Mouse (Mus musculus): ENCODE data around the gene Hmx2. TPM values are rescaled to one million over a fixed set of nuclear protein-coding genes. Genes with fewer than 3 reads are reported as not detected.
A peak's percentile ranks its signal among the peaks of the same experiment; 100 is the strongest.

Gene Hmx2
- total RNA-seq (2021), result not detected
- long read RNA-seq, experiment 1, result 0 reads
- long read RNA-seq, experiment 2, result 0 reads

GRCm38 (mm10) chr7:131548473-131548872, at the start of gene Hmx2:
Gene Hmx2 (plus strand): TSS chr7:131548773.
- no peak for TF ChIP-seq CTCF (conservative IDR thresholded peaks at IDR 0.05)
- no peak within 1 kb of the TSS for H3K27ac ChIP-seq
- DNase-seq (ENCODE audit: low spot score in 2 of 2), result no peak
- H3K4me3 ChIP-seq, result no peak within 1 kb of the TSS

- Histone ChIP-seq H3K4me3 (no peak overlapping the region), H3K27ac (no peak overlapping the region)
- TF ChIP-seq CTCF (conservative IDR thresholded peaks at IDR 0.05), result no peak
- DNase-seq (ENCODE audit: low spot score in 2 of 2), result no peak
Measured at GRCm38 (mm10) chr7:131503739-131504138, 44.8 kb upstream of the Hmx2 start.

DNA sequence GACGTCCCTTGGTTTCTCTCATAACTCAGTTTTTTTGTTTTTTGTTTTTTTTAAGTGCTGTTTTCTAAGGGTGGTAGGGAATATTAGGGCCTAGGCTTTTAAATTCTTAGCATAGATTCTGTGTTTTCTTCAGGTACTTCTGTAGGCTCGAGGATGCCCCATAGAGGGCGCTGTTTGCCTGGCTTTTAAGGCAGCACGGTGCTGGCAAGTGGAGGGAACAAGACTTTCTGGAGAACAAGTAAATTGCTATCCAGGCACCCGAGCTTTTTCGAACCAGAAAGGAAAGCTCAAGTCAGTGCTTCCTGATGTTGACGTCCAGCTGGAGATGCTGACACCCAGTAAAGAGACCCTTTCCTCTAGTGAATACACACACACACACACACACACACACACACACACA, 8.6 kb upstream of the Hmx2 start:
- DNase-seq (ENCODE audit: low spot score in 2 of 2), result peak; percentile 65 to 81
- H3K27ac ChIP-seq, result no peak overlapping the region
- TF ChIP-seq CTCF (conservative IDR thresholded peaks at IDR 0.05), result peak; percentile 89
- no peak overlapping the region for H3K4me3 ChIP-seq

GRCm38 (mm10) chr7:131541184-131542114, 7.1 kb upstream of the Hmx2 start:
- no peak for DNase-seq (ENCODE audit: low spot score in 2 of 2)
- no peak overlapping the region for H3K4me3 ChIP-seq
- no peak for TF ChIP-seq CTCF (conservative IDR thresholded peaks at IDR 0.05)
- no peak overlapping the region for H3K27ac ChIP-seq

DNA sequence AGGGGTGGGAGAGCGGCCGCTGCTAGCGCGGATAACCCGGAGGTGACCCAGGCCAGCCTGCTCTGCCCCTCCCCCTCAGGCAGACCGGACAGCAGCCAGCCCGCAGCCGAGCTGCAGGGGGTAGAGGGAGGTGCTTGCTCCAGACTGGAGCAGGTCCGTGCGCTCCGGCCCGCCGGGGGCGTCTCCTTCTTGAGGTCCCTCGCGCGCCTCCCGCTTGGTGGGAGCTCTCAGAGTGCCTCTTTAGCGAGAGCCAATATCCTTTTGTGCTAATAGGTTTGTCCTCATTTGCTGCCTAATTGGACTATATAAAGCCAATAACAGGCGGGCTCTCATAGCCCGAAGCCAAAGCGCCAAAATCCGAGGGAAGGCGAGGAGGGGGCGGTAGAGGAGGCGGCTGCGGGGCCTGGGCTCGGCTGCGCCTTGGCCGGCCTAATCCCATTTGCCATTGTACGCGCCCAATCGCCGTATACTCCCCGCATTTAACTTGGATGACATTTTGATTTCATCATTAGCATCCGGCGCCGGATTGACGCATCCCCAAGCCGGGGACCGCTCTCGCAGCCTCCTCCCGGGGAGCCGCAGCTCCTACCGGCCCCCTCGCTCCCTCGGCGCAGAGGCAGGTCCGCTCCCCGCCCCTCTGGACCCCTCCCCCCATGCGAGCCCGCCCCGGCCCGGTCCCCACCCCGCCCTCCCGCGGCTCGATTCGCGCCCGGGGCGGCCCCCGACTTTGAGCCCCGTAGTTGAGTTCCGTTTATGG, 6.3 kb upstream of the Hmx2 start, which contains the start of gene Hmx3:
Hmx3 (plus strand) TSS at position 753 of the 757 bp plus-strand sequence.
- TF ChIP-seq CTCF (conservative IDR thresholded peaks at IDR 0.05), result no peak
- no peak for DNase-seq (ENCODE audit: low spot score in 2 of 2)
- peak within 1 kb of the TSS; percentile 3; the same call in 1 of the 2 replicates for H3K4me3 ChIP-seq
- H3K27ac ChIP-seq, result no peak within 1 kb of the TSS

DNA sequence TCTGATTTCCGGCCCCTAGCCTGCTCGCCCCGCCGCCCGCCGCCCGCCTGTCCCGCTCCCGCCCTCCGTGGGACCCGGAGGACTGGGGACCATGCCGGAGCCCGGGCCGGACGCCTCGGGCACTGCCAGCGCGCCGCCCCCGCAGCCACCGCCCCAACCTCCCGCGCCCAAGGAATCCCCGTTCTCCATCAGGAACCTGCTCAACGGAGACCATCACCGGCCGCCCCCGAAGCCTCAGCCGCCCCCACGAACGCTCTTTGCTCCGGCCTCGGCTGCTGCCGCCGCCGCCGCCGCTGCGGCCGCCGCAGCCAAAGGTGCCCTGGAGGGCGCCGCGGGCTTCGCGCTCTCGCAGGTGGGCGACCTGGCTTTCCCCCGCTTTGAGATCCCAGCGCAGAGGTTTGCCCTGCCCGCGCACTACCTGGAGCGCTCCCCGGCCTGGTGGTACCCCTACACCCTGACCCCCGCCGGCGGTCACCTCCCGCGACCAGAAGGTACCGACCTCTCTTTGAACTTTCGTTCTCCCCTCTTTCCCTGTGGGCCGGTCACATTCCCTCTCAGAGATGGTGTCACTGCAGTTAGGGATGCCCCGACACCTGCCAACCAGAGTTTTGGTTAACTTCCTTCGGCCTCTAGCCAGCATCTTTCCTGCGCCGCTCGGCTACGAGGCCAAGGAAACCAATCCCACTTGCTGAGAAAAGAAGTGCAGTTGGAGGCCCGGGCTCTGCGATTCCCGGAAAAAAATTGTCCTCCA, 5.5 kb upstream of the Hmx2 start:
- no peak overlapping the region for H3K4me3 ChIP-seq
- DNase-seq (ENCODE audit: low spot score in 2 of 2), result no peak
- H3K27ac ChIP-seq, result no peak overlapping the region
- no peak for TF ChIP-seq CTCF (conservative IDR thresholded peaks at IDR 0.05)

- TF ChIP-seq CTCF (conservative IDR thresholded peaks at IDR 0.05), result no peak
- Histone ChIP-seq H3K27ac (no peak overlapping the region), H3K4me3 (no peak overlapping the region)
- no peak for DNase-seq (ENCODE audit: low spot score in 2 of 2)
Measured at GRCm38 (mm10) chr7:131543623-131544481, 4.7 kb upstream of the Hmx2 start.

DNA sequence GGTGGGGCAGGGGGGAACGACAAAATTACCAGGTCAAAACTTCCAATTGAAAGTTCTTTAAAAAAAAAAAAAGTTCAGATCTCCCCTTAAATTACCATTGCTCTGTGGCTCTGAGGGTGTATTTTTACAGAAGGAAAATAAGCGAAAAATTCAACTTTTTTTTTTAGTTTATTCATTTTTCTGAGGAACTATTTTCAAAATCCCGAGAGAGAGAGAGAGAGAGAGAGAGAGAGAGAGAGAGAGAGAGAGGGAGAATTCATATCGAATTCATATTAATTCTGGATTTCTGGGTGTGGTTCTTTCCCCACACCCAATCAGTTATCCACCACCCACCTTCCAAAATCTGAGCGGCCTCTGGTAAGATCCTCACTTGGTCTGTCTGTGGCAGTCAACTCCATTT, 3.7 kb upstream of the Hmx2 start:
- TF ChIP-seq CTCF (conservative IDR thresholded peaks at IDR 0.05), result no peak
- no peak overlapping the region for H3K4me3 ChIP-seq
- DNase-seq (ENCODE audit: low spot score in 2 of 2), result no peak
- H3K27ac ChIP-seq, result no peak overlapping the region

DNA sequence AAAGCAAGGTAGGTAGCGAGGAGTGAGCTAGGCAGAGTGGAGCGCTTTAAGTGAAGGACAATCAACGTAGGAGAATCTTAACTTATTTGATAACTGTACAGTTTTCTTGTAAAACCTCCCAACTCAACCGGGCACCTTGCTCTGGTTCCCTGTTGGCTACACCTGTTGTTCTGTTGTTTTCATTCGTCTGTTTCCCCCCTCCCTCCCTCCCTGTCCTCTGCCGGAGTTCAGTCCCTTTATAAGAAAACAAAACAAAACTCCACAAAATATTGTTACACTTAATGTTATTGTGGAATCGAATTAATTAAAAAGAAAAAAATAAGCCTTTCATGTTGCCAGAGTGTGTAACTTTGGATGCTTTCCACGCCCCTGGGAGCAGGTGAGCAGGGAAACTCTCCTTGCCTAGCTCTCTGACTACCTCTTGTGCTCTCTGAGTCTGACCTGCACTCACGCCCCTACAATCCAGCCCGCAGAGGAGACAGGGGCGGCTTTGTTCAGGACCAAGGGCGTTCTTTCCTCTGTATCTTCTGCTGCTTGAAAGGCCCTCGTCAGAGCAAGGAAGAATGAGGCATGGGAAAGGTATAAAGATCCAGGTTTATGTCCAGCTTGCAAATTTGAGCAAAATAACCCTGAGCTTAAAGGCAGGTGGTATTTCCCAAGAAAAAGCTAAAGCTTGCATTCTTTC, 2.7 kb upstream of the Hmx2 start:
- Histone ChIP-seq H3K27ac (no peak overlapping the region), H3K4me3 (no peak overlapping the region)
- DNase-seq (ENCODE audit: low spot score in 2 of 2), result no peak
- TF ChIP-seq CTCF (conservative IDR thresholded peaks at IDR 0.05), result no peak

DNA sequence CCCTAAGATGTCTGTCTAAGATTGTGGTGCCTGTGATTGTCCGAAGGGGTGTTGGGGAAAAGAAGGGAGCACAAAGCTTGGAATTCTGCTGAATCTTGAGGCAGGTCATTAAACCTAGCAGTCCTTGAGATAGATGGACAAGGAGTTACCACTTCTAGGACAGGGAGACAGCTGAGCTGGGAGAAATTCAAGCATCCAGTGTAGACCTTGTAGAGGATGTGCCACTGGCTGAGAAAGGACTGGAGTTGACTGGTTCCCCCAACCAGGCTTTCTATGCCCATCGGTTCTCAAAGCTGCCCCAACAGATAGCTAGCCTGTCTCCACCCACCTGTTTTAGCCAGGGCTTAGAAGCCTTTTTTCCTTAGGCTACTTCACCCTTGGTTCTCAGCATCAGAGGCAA, 2.1 kb upstream of the Hmx2 start:
- no peak for TF ChIP-seq CTCF (conservative IDR thresholded peaks at IDR 0.05)
- DNase-seq (ENCODE audit: low spot score in 2 of 2), result no peak
- Histone ChIP-seq H3K27ac (no peak overlapping the region), H3K4me3 (no peak overlapping the region)

DNA sequence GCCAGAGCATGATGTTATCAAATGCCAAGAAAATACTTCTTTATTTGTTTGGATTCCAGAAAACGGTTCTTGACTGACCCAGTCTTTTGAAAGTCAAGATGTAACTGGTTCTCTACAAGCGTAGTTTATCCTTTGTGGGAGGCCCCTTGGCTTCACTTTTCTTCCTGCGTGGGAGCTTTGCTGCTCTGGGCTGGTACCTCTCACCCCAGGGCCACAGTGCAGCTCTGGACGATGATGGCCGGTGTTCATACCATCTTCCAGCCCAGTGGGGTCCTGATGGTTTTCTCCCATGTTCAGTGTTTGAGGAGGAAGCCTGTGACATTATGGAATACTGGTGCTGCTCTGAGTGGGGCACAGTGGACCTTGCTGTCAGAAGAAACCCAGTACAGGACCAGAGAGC, 1.1 kb upstream of the Hmx2 start:
- Histone ChIP-seq H3K27ac (no peak overlapping the region), H3K4me3 (no peak overlapping the region)
- no peak for TF ChIP-seq CTCF (conservative IDR thresholded peaks at IDR 0.05)
- DNase-seq (ENCODE audit: low spot score in 2 of 2), result no peak
